Mouse (Mus musculus) right cerebral cortex, postnatal 10 days (tissue): ENCODE measurements around the gene Car2.

Experiments used
- DNase-seq, 2 experiments: peaks; one replicate each; pipeline ENCODE4 v3.0.0; 2021; ENCODE audit warnings: low spot score in 2 of 2

Gene Car2

GRCm38 (mm10) chr3:14945627-14946026 lies 59.6 kb downstream of the Car2 start:
- DNase-seq: no peak

GRCm38 (mm10) chr3:14948067-14948800 lies 62.2 kb downstream of the Car2 start:
- peak; percentile 60 to 66 for DNase-seq

- peak in 1 of 2 experiments; percentile 18 for DNase-seq
Measured at GRCm38 (mm10) chr3:14950031-14950430, 64.0 kb downstream of the Car2 start.
